Mouse (Mus musculus) C2C12 (cell line): ENCODE measurements around the gene Mageb5. TPM values are rescaled to one million over a fixed set of nuclear protein-coding genes. Genes with fewer than 3 reads are reported as not detected.
"Not testable (repeated sequence)": the region's sequence is repeated elsewhere in the genome, so short reads cannot be mapped to it uniquely, and the experiment has no call there.

Source experiments
- H3K27me3 ChIP-seq: one replicate; pipeline ENCODE4 v1.6.1; 2011; ENCODE audit not compliant: control insufficient read depth, insufficient read depth, insufficient read length
- H3K36me3 ChIP-seq: one replicate; pipeline ENCODE4 v1.6.1; 2011; ENCODE audit not compliant: control insufficient read depth, insufficient read depth
- H3K4me3 ChIP-seq: one replicate; pipeline ENCODE4 v1.5.1; 2011; ENCODE audit warnings: mild to moderate bottlenecking, control low read depth; ENCODE audit not compliant: poor library complexity, insufficient read depth, severe bottlenecking
- H3K79me2 ChIP-seq: one replicate; pipeline ENCODE4 v1.6.1; 2011; ENCODE audit not compliant: control insufficient read depth, insufficient read depth
- H3K79me3 ChIP-seq: one replicate; pipeline ENCODE4 v1.6.1; 2011; ENCODE audit warnings: low read depth, control low read depth
- H3ac ChIP-seq: one replicate; pipeline ENCODE3; 2011; ENCODE audit warnings: low read depth; ENCODE audit not compliant: control insufficient read depth, insufficient read length
- long read RNA-seq, 2 experiments: library from polyadenylated mRNA; unstranded; transcript quantifications; one replicate each; pipeline ENCODE4 v2.0.0; 2019 to 2020
- polyA plus RNA-seq: library from polyadenylated mRNA; unstranded; fragments of >200 nt; fragmentation: generic; extraction: Trizol; gene quantifications from one replicate; pipeline ENCODE4 v1.2.1, GENCODE M21; 2012; ENCODE audit warnings: missing spikeins

Mageb5 gene
- polyA plus RNA-seq: not detected
- long read RNA-seq, experiment 1: 0 reads
- long read RNA-seq, experiment 2: 0 reads

GRCm38 (mm10) chrX:91782918-91783317 lies at the start of gene Mageb5:
Gene Mageb5 (minus strand): TSS chrX:91783018.
- H3K4me3 ChIP-seq, H3K79me3 ChIP-seq, H3K79me2 ChIP-seq, H3K36me3 ChIP-seq, H3ac ChIP-seq, H3K27me3 ChIP-seq: not testable (repeated sequence)

GRCm38 (mm10) chrX:91759591-91760226 lies 23.1 kb downstream of the Mageb5 start:
- not testable (repeated sequence) for H3K79me2 ChIP-seq, H3K4me3 ChIP-seq, H3K79me3 ChIP-seq, H3K27me3 ChIP-seq, H3ac ChIP-seq, H3K36me3 ChIP-seq

Other genes starting within 250 kb of the Mageb5 start
- not detected for gene 1700084M14Rik, start 207.1 kb downstream of the Mageb5 start, polyA plus RNA-seq
- not detected for gene Gm14781, start 150.8 kb downstream of the Mageb5 start, polyA plus RNA-seq
- 0.09 TPM for gene Mageb1, start 233.3 kb upstream of the Mageb5 start, polyA plus RNA-seq